25 mouse cellular contexts compared by ENCODE assay signal in the genomic region with DNA sequence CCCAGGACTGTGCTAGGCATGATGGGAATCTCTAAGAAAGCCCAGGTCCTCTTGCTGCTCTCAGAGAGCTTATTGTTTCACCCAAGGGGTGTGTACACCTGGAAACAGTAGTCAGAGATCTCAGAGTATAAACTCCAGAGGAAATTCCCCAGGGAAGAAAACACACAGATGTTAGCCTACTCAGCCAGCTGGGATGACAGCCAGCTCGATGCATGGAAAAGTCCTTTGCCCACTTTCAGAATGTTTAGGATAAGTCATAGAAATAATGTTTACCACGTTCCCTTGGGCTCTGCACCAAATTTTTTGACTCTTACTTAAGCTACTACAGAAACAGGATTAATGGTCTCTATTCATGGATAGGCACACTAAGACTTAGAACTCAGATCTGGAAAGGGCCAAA.
"Had no signal": no experiment of that assay in that cellular context is flagged by ENCODE, and none has a peak within 500 bp of the region (broad histone marks: within the 10 kb centered on the region; RNA-seq: fewer than 3 reads in every experiment).

No protein-coding gene starts in this region.

- H3K4me2 ChIP-seq: heart, embryonic 11.5 days; heart, embryonic 13.5 days; heart, embryonic 15.5 days; hindbrain, embryonic 13.5 days; hindbrain, embryonic 15.5 days; limb, embryonic 13.5 days; liver, embryonic 11.5 days; liver, embryonic 13.5 days; liver, embryonic 15.5 days had no signal

- H3K27me3 ChIP-seq: heart, embryonic 13.5 days; heart, embryonic 15.5 days; hindbrain, embryonic 13.5 days; hindbrain, embryonic 15.5 days; limb, embryonic 13.5 days; liver, embryonic 13.5 days; liver, embryonic 15.5 days had no signal

- H3K27ac ChIP-seq: heart, adult 2 months; heart, embryonic 13.5 days; heart, embryonic 15.5 days; hindbrain, embryonic 13.5 days; hindbrain, embryonic 15.5 days; hindbrain, postnatal 0 days; layer of hippocampus, adult 2 months; left cerebral cortex, adult 2 months; limb, embryonic 13.5 days; liver, embryonic 13.5 days; liver, embryonic 15.5 days had no signal

- H3K9me3 ChIP-seq: heart, embryonic 13.5 days; heart, embryonic 15.5 days; hindbrain, embryonic 13.5 days; hindbrain, embryonic 15.5 days; limb, embryonic 13.5 days; liver, embryonic 13.5 days; liver, embryonic 15.5 days had no signal

- H3K4me1 ChIP-seq: heart, embryonic 13.5 days; heart, embryonic 15.5 days; hindbrain, embryonic 13.5 days; hindbrain, embryonic 15.5 days; limb, embryonic 13.5 days; liver, embryonic 13.5 days; liver, embryonic 15.5 days had no signal

- ATAC-seq: hindbrain, postnatal 0 days; intestine, postnatal 0 days had no signal

- H3K4me3 ChIP-seq: heart, adult 2 months; heart, embryonic 13.5 days; heart, embryonic 15.5 days; hindbrain, embryonic 13.5 days; hindbrain, embryonic 15.5 days; layer of hippocampus, adult 2 months; left cerebral cortex, adult 2 months; limb, embryonic 13.5 days; liver, embryonic 13.5 days; liver, embryonic 15.5 days had no signal

- H3K36me3 ChIP-seq: heart, embryonic 13.5 days; heart, embryonic 15.5 days; hindbrain, embryonic 13.5 days; hindbrain, embryonic 15.5 days; limb, embryonic 13.5 days; liver, embryonic 13.5 days; liver, embryonic 15.5 days had no signal

- H3K9ac ChIP-seq: heart, embryonic 13.5 days; heart, embryonic 15.5 days; hindbrain, embryonic 13.5 days; hindbrain, embryonic 15.5 days; limb, embryonic 13.5 days; liver, embryonic 13.5 days; liver, embryonic 15.5 days had no signal

- DNase-seq: gastrocnemius, postnatal 14 days; gastrocnemius, postnatal 36 days; heart, adult 11 months; heart, adult 2 months; heart, postnatal 14 days; heart, postnatal 36 days; kidney, adult 18-20 months; kidney, adult 8-10 months; kidney, postnatal 10 days; kidney, postnatal 25 days; kidney, postnatal 4 days; liver; liver, embryonic 13.5 days had no signal
